Mouse (Mus musculus) testis, adult 2 months (tissue): ENCODE data around the gene Dctn5.

ENCODE experiments used
- CTCF ChIP-seq: fragments of 200-500 bp; IDR thresholded peaks from 2 replicates; pipeline ENCODE4 v1.5.1; 2012; ENCODE audit warnings: low read depth, mild to moderate bottlenecking, inconsistent platforms, low read length, moderate library complexity; ENCODE audit not compliant: control insufficient read depth, insufficient read depth, insufficient replicate concordance
- POLR2A ChIP-seq: fragments of 200-500 bp; IDR thresholded peaks from 2 replicates; pipeline ENCODE4 v1.6.1; 2012; ENCODE audit warnings: low read depth, mild to moderate bottlenecking, inconsistent platforms, low read length, moderate library complexity; ENCODE audit not compliant: control insufficient read depth

DNA sequence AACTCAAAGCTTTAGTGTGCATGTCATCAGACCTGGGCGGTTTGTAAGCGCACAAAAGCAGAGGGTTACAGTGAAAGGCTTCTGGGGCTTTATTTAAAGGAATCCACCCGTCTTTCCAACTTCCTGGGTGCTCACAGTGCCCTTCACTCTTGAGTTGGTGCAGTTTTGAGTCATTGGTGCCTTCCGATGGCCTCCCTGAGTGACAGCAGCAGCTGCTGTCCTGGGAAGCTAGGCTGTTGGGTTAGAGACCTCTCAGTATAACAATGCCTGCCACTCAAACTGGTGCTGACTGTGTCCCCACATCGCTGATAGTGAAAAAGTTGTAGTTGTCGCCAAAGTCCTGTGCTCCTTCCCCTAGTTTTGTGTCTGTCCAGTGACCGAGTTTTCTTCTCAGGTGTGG lies 34.4 kb downstream of the Dctn5 start:
- TF ChIP-seq CTCF = no peak
- TF ChIP-seq POLR2A = no peak
